Mouse (Mus musculus) MEL (cell line): ENCODE data around the gene Polr3gl. TPM values are rescaled to one million over a fixed set of nuclear protein-coding genes. Genes with fewer than 3 reads are reported as not detected.
A peak's percentile ranks its signal among the peaks of the same experiment; 100 is the strongest.

Source experiments
- DNase-seq: peaks from one replicate; pipeline ENCODE4 v3.0.0; 2011; ENCODE audit warnings: low read depth, low spot score
- H3K27ac ChIP-seq: 2 replicates; pipeline ENCODE4 v1.5.1; 2012; ENCODE audit warnings: low read depth, mild to moderate bottlenecking, control low read depth, low read length, moderate library complexity; ENCODE audit not compliant: control insufficient read depth
- H3K27me3 ChIP-seq, 2 experiments: fragments of 150-350 bp in 1 of 2; sonication (generic) in 1 of 2; 2 replicates each; pipeline ENCODE4 v1.6.1; 2012; ENCODE audit warnings: low read length in 2 of 2, mild to moderate bottlenecking in 2 of 2, improper control_type of control experiment in 1 of 2, moderate library complexity in 1 of 2; ENCODE audit not compliant: insufficient read depth in 2 of 2, control insufficient read depth in 1 of 2
- H3K36me3 ChIP-seq, 2 experiments: 2 replicates each; pipeline ENCODE4 v1.6.1; 2012 to 2014; ENCODE audit warnings: low read length in 2 of 2, improper control_type of control experiment in 1 of 2, inconsistent platforms in 1 of 2, mild to moderate bottlenecking in 1 of 2; ENCODE audit not compliant: insufficient read depth in 2 of 2, control insufficient read depth in 1 of 2
- H3K4me1 ChIP-seq, 2 experiments: fragments of 150-350 bp in 1 of 2; sonication (generic) in 1 of 2; 2 replicates each; pipeline ENCODE4 v1.6.1; 2012; ENCODE audit warnings: low read length in 2 of 2, improper control_type of control experiment in 1 of 2, mild to moderate bottlenecking in 1 of 2; ENCODE audit not compliant: insufficient read depth in 2 of 2, control insufficient read depth in 1 of 2
- H3K4me3 ChIP-seq, 2 experiments: fragments of 150-350 bp in 1 of 2; sonication (generic) in 1 of 2; 2 replicates each; pipeline ENCODE4 v1.5.1; 2012; ENCODE audit warnings: low read depth in 2 of 2, low read length in 2 of 2, mild to moderate bottlenecking in 2 of 2, moderate library complexity in 2 of 2, control low read depth in 1 of 2, improper control_type of control experiment in 1 of 2; ENCODE audit not compliant: control insufficient read depth in 1 of 2, insufficient read depth in 1 of 2
- H3K79me2 ChIP-seq: 2 replicates; pipeline ENCODE4 v1.6.1; 2012; ENCODE audit warnings: mild to moderate bottlenecking, low read length, moderate library complexity; ENCODE audit not compliant: control insufficient read depth, poor library complexity, insufficient read depth
- H3K9ac ChIP-seq: 2 replicates; pipeline ENCODE4 v1.6.1; 2012; ENCODE audit warnings: low read depth, mild to moderate bottlenecking, control low read depth, low read length, moderate library complexity; ENCODE audit not compliant: control insufficient read depth, poor library complexity, severe bottlenecking
- H3K9me3 ChIP-seq: fragments of 150-350 bp; sonication (generic); replicated peaks from 2 replicates; pipeline ENCODE4 v1.6.1; 2012; ENCODE audit warnings: mild to moderate bottlenecking, low read length, improper control_type of control experiment, moderate library complexity; ENCODE audit not compliant: insufficient read depth
- CHD1 ChIP-seq: IDR thresholded peaks from 2 replicates; pipeline ENCODE4 v1.6.1; 2012; ENCODE audit warnings: low read depth, mild to moderate bottlenecking, inconsistent platforms, low read length, improper control_type of control experiment
- CHD2 ChIP-seq: IDR thresholded peaks from 2 replicates; pipeline ENCODE4 v1.6.1; 2011; ENCODE audit warnings: low read length, improper control_type of control experiment
- CTCF ChIP-seq, 3 experiments: IDR thresholded peaks in 2 of 3; conservative IDR thresholded peaks in 1 of 3; 2 replicates each; pipeline ENCODE4 v1.5.1; 2011 to 2012; ENCODE audit warnings: low read length in 3 of 3, low read depth in 2 of 3, mild to moderate bottlenecking in 2 of 3, improper control_type of control experiment in 1 of 3, inconsistent platforms in 1 of 3, mixed read lengths in 1 of 3, moderate library complexity in 1 of 3; ENCODE audit not compliant: control insufficient read depth in 1 of 3, insufficient read depth in 1 of 3, poor library complexity in 1 of 3, severe bottlenecking in 1 of 3
- ELF1 ChIP-seq: IDR thresholded peaks from 2 replicates; pipeline ENCODE4 v1.6.1; 2014; ENCODE audit warnings: low read depth, mild to moderate bottlenecking, inconsistent platforms, low read length, improper control_type of control experiment, moderate library complexity
- GABPA ChIP-seq: IDR thresholded peaks from 2 replicates; pipeline ENCODE4 v1.6.1; 2012; ENCODE audit warnings: low read depth, mild to moderate bottlenecking, inconsistent platforms, low read length, improper control_type of control experiment, moderate library complexity
- GATA1 ChIP-seq: IDR thresholded peaks from 2 replicates; pipeline ENCODE4 v1.6.1; 2011; ENCODE audit warnings: low read depth, low read length, improper control_type of control experiment
- HCFC1 ChIP-seq: IDR thresholded peaks from 2 replicates; pipeline ENCODE4 v1.6.1; 2012; ENCODE audit warnings: low read depth, mild to moderate bottlenecking, inconsistent platforms, low read length, improper control_type of control experiment, moderate library complexity
- JUND ChIP-seq: IDR thresholded peaks from 2 replicates; pipeline ENCODE4 v1.6.1; 2011; ENCODE audit warnings: low read depth, mild to moderate bottlenecking, improper control_type of control experiment, low read length
- MEF2A ChIP-seq: IDR thresholded peaks from 2 replicates; pipeline ENCODE4 v1.6.1; 2014; ENCODE audit warnings: low read depth, mild to moderate bottlenecking, inconsistent platforms, low read length, improper control_type of control experiment; ENCODE audit not compliant: poor library complexity, insufficient replicate concordance, severe bottlenecking; ENCODE audit errors: extremely low read depth
- NRF1 ChIP-seq: IDR thresholded peaks from 2 replicates; pipeline ENCODE4 v1.6.1; 2014; ENCODE audit warnings: low read depth, mild to moderate bottlenecking, inconsistent platforms, low read length, improper control_type of control experiment, moderate library complexity; ENCODE audit not compliant: poor library complexity, insufficient read depth, severe bottlenecking
- POLR2A ChIP-seq, 2 experiments: IDR thresholded peaks; 2 replicates each; pipeline ENCODE4 v1.6.1; 2011 to 2012; ENCODE audit warnings: low read length in 2 of 2, mild to moderate bottlenecking in 2 of 2, control low read depth in 1 of 2, improper control_type of control experiment in 1 of 2, low read depth in 1 of 2, moderate library complexity in 1 of 2; ENCODE audit not compliant: control insufficient read depth in 1 of 2, insufficient read depth in 1 of 2, poor library complexity in 1 of 2
- POLR2AphosphoS2 ChIP-seq: IDR thresholded peaks from 2 replicates; pipeline ENCODE4 v1.6.1; 2011; ENCODE audit warnings: low read length, improper control_type of control experiment
- RAD21 ChIP-seq: IDR thresholded peaks from 2 replicates; pipeline ENCODE4 v1.6.1; 2011; ENCODE audit warnings: mild to moderate bottlenecking, low read depth, low read length, improper control_type of control experiment
- RCOR1 ChIP-seq: IDR thresholded peaks from 2 replicates; pipeline ENCODE4 v1.6.1; 2012; ENCODE audit warnings: low read depth, mild to moderate bottlenecking, inconsistent platforms, low read length, improper control_type of control experiment
- ZC3H11A ChIP-seq: IDR thresholded peaks from 2 replicates; pipeline ENCODE4 v1.6.1; 2012; ENCODE audit warnings: low read depth, mild to moderate bottlenecking, inconsistent platforms, low read length, improper control_type of control experiment
- ZMIZ1 ChIP-seq: IDR thresholded peaks from 2 replicates; pipeline ENCODE4 v1.6.1; 2012; ENCODE audit warnings: low read depth, mild to moderate bottlenecking, inconsistent platforms, low read length, improper control_type of control experiment, moderate library complexity
- polyA plus RNA-seq, 2 experiments: library from polyadenylated mRNA; stranded (reverse) in 1 of 2; unstranded in 1 of 2; fragments of >175 nt in 1 of 2; fragments of >200 nt in 1 of 2; gene quantifications; 2 replicates each; pipeline versions ENCODE4 v1.2.1 to v1.2.4; 2012; ENCODE audit warnings: low replicate concordance in 2 of 2, low read depth in 1 of 2; ENCODE audit not compliant: insufficient read length in 2 of 2, insufficient read depth in 1 of 2, missing spikeins in 1 of 2
- total RNA-seq: library from RNA; depleted of rRNA; stranded (reverse); fragments of 300-350 nt; gene quantifications from 2 replicates; pipeline ENCODE4 v1.2.3, GENCODE M21; 2012

Polr3gl gene
- total and polyA plus RNA-seq, 3 experiments: 31.1 to 39.8 TPM; not detected in 1

GRCm38 (mm10) chr3:96598156-96599068, 4.4 kb upstream of the Polr3gl start:
- DNase-seq: peak; percentile 28

GRCm38 (mm10) chr3:96597435-96597891, 3.5 kb upstream of the Polr3gl start:
- TF ChIP-seq ZC3H11A (no peak), POLR2A (IDR thresholded peaks at IDR 0.05; ENCODE audit: control insufficient read depth in 1 of 2, insufficient read depth in 1 of 2, low read depth in 1 of 2, low read length in 2 of 2, poor library complexity in 1 of 2) (peak in 1 of 2 experiments; percentile 34; a peak in 1 of 4 replicates)
- H3K27ac ChIP-seq: no peak overlapping the region
- peaks cover 0 to 12% of the 10 kb centered on the region in 2 experiments; a peak in 2 of 4 replicates for H3K36me3 ChIP-seq
- peak overlapping the region; percentile 37 for H3K9ac ChIP-seq
- H3K4me3 ChIP-seq: peak overlapping the region; percentile 38 to 45
- peaks cover 3% of the 10 kb centered on the region; the same call in 1 of the 2 replicates for H3K79me2 ChIP-seq
- peaks cover 13 to 16% of the 10 kb centered on the region in 2 experiments for H3K4me1 ChIP-seq
- H3K27me3 ChIP-seq: no peaks in the 10 kb centered on the region
- no peaks in the 10 kb centered on the region for H3K9me3 ChIP-seq
- DNase-seq: peak; percentile 58

More at GRCm38 (mm10) chr3:96598156-96599068, 4.4 kb upstream of the Polr3gl start:
- Histone ChIP-seq H3K4me1 (peaks cover 8 to 12% of the 10 kb centered on the region in 2 experiments), H3K9me3 (no peaks in the 10 kb centered on the region), H3K36me3 (peaks cover 0 to 7% of the 10 kb centered on the region in 2 experiments; a peak in 2 of 4 replicates), H3K27me3 (no peaks in the 10 kb centered on the region), H3K4me3 (peak overlapping the region; percentile 38 to 45; a peak in 3 of 4 replicates), H3K9ac (peak overlapping the region; percentile 37), H3K79me2 (peaks cover 3% of the 10 kb centered on the region; the same call in 1 of the 2 replicates), H3K27ac (no peak overlapping the region)
- TF ChIP-seq ELF1 (no peak), CTCF (IDR thresholded peaks at IDR 0.05 in 2 of 3, conservative IDR thresholded peaks at IDR 0.05 in 1 of 3; ENCODE audit: control insufficient read depth in 1 of 3, insufficient read depth in 1 of 3, low read depth in 2 of 3, low read length in 3 of 3, poor library complexity in 1 of 3, severe bottlenecking in 1 of 3) (no peak), ZMIZ1 (no peak), RAD21 (no peak), POLR2AphosphoS2 (no peak), RCOR1 (no peak), JUND (no peak), MEF2A (no peak), NRF1 (no peak), ZC3H11A (no peak), HCFC1 (no peak), GABPA (no peak), CHD1 (no peak), GATA1 (no peak), CHD2 (no peak)
- TF ChIP-seq, all 39 proteins: peak for 0
